Mouse (Mus musculus): ENCODE results near the gene Pde4b. TPM values are rescaled to one million over a fixed set of nuclear protein-coding genes. Genes with fewer than 3 reads are reported as not detected.

The Pde4b gene
- polyA plus RNA-seq, 1 experiment: not detected

DNA sequence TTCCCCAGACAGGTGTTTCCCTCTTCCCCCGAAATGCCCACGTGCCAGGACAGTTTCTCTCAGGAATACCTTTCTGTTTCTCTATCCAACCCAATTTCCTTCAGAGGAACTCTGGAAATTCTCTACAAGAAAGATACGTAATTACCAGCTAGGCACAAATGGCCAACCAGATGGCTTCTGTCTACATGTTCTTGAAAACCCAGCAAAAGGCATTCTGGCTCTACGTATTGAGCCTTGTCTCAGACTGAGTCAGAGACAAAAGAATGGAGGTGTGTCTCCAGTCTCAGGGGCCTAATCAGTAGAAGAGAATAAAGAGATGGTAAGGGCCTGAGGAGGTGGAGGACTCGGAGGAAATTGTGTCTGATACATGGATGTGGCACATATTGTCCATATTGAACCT is 356.2 kb downstream of the Pde4b start:
- TF ChIP-seq GATA1 (IDR thresholded peaks at IDR 0.05; ENCODE audit: low read length): no peak

DNA sequence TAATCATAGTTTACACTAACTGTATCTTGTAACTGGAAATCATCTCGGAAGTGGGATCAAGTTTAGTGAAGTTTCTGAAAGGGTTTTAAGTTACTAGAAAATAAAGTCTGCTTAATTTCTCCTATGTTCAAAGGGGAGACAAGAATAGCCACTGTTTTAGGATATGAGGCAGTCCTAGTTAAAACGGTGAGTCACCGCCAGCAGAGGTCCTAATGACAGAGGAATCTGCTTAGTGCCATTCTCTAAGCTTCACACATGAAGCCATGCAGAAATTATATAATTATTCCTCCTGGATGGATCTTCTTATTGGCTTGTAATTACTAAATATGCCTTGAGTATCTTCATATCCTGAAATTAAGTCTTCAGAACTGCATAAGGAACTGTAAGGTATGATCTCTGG is 357.2 kb downstream of the Pde4b start:
- TF ChIP-seq GATA1 (IDR thresholded peaks at IDR 0.05; ENCODE audit: low read length): no peak

DNA sequence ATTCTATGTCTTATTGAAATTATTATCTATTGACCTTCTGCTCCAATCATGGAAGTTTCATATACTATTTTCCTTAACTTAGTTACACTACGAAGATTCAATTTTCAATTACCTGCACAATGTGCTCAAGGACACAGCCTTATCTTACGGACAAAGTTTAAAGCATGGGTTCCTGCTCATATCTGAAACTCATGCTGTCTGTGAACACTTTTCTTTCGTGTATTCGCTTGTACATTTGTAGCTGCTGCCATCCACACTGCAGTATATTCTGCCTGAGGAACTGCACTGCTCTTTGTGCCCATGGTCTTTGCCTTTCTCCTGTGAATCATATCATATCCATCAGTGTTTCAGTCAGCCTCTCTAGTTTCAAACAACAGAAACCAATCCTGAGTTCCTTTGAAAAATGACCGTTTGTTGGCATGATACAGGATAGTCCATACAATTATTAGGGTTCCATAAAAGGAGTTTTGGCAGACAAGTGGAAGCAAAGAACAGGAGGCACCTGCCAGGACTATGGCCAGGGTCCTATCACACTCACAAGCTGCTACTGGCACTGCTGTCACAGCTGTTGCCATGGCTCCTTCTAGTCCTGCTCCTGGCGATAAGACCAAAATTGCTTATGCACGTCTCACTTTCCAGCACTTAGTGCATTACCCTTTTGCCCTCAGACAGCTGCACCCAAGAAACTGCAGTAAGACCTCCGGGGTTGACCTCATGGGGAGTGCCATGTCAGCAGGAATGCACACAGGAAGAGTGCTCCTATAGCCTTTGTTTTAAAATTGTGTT is 359.0 kb downstream of the Pde4b start:
- no peak for TF ChIP-seq GATA1 (IDR thresholded peaks at IDR 0.05; ENCODE audit: low read length)

- no peak for TF ChIP-seq GATA1 (IDR thresholded peaks at IDR 0.05; ENCODE audit: low read length)
Measured at GRCm38 (mm10) chr4:102456426-102456825, 369.1 kb downstream of the Pde4b start.

GRCm38 (mm10) chr4:102459216-102459999 is 372.1 kb downstream of the Pde4b start:
- TF ChIP-seq GATA1 (IDR thresholded peaks at IDR 0.05; ENCODE audit: low read length): no peak

DNA sequence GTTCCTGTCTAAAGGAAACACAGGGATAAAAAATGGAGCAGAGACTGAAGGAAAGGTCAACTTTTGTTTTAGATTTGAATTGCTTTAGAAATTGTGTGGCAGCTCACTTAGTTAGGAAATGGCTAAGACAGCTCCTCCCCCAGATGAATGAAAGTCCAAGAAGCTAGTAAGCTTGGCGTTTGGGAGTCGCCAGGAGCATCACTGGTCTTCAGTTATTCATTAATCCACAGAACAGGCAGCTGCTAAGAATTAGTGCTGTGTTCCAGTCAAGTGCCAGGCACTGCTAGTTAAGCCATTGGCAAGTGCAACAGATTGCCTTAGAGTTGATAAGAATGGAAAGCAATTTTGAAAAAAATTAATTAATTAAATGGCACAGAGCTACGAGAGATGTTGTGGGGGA is 390.8 kb downstream of the Pde4b start:
- TF ChIP-seq GATA1 (IDR thresholded peaks at IDR 0.05; ENCODE audit: low read length): no peak

DNA sequence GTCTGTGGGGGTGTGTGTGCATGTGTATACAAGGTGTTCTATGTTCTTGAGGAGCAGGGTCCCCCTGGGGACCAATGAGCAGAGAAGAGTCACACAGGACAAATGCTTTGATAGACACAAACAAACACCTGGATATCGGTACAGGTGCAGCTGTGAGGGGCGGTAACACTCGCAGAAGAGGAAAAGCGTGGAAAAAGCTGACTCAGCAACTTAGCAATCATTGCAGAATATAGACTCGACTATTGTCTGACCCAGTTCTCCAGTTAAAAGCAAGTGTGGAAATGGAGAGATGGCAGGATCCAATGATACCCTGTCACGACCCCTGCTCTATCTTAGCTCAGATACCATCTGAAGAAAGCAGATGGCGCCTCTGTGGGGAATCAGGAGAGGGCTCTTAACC is 391.5 kb downstream of the Pde4b start:
- no peak for TF ChIP-seq GATA1 (IDR thresholded peaks at IDR 0.05; ENCODE audit: low read length)

GRCm38 (mm10) chr4:102480830-102481484 is 393.6 kb downstream of the Pde4b start:
- no peak for TF ChIP-seq GATA1 (IDR thresholded peaks at IDR 0.05; ENCODE audit: low read length)

DNA sequence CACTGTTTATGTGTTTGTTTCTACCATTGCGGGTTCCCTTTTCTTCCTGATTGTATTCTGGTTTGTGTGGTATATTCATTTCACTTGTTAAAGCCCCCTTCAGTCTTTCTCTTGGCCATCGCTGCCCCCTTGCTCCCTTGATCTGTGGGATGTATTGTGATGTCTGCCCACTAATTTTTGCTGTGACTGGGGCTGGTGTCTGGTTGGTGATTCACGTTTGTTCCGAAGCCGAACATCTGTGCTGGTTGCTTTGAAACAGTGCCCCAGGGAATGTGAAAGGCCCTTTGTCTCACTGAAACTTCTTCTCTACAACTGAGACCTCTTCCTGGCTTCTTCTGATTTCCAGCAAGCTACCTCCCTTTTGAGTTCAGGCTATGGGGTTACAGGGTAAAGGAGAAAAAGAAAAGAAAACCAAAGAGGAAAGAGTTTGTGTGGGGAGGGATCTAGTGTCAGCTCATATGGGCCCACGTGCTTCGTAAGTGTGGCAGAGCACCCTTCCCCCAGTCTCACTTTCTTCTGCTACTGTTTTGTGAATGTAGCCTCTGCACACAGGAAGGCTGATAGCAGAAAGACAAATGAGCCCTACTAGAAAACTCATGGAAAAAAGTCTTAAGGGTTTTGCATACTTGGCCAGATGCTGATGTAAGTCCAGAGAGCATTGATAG is 396.1 kb downstream of the Pde4b start:
- no peak for TF ChIP-seq GATA1 (IDR thresholded peaks at IDR 0.05; ENCODE audit: low read length)

- no peak for TF ChIP-seq GATA1 (IDR thresholded peaks at IDR 0.05; ENCODE audit: low read length)
Measured at GRCm38 (mm10) chr4:102484738-102485137, 397.4 kb downstream of the Pde4b start.

DNA sequence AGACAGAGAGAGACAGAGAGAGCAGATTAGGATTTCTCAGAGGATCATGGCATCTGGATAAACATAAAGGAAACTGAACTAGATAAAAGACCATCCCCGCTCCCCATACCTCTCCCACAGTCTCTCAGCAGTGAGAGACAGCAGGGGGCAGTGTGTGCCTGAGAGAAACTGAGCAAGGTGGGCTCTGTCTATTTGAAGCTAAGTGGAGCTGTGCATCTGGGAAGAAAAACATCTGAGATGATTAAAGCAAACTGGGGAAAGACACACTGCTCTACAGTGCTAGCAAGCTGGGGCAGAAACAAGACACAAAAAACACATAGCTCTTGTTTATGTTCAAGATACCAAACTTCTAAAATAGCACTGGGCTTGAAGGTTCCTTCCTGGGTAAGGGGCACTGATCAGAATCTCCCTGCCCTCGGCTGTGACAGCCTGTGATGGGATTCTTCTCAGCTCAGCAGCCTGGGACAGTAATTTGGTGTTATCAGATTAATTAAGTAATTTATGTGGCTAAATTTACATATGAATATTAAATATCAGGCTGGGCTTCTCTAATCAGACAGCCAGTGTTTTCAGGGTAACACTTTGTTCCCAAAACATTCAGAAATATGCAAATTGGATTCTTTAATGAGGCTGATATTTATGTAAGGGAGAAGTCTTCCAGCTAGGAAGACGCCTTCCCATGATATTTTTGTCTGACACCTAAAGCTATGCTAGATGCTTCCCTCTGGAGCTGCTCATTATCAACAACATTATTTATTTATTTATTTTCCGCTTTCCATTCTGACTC is 399.0 kb downstream of the Pde4b start:
- TF ChIP-seq GATA1 (IDR thresholded peaks at IDR 0.05; ENCODE audit: low read length): no peak

GRCm38 (mm10) chr4:102486921-102487240 is 399.5 kb downstream of the Pde4b start:
- TF ChIP-seq GATA1 (IDR thresholded peaks at IDR 0.05; ENCODE audit: low read length): no peak

DNA sequence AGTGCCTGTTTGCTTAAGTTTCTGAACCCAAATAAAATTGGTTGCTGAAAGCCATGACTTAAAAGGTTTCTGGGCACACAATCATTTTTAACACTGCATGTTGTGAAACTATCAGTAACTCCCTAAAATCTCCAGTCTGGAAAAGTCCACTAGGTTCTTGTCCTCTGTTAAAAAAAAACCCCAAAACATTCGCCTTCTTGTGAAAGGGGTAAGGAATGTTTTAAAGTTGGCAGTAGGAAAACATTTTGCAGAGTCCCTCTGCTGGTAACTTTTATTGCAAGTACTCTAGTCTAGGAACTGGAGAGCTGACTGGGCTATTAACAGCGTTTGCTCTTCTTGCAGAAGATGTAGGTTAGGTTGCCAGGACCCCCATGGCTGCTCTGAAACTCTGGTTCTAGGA is 400.7 kb downstream of the Pde4b start:
- TF ChIP-seq GATA1 (IDR thresholded peaks at IDR 0.05; ENCODE audit: low read length): no peak

- no peak for TF ChIP-seq GATA1 (IDR thresholded peaks at IDR 0.05; ENCODE audit: low read length)
Measured at GRCm38 (mm10) chr4:102491468-102492123, 404.3 kb downstream of the Pde4b start.

DNA sequence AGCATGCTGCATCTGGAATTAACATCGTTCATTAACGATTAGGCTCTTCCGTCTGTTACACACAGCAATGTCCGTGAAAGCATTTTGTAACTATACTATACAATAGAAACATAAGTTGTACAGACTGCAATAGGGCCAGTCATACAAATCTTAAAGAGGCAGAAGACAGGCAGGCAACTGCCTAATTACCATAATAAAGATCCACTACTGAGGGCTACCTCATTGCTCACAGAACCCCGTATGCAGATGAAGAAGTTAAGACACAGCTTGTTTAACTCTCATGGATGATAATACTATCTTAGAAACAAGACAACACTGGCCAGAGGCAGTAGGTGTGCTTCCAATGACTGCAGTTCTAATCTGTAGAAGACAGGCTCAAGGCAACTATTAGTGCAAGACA is 405.6 kb downstream of the Pde4b start:
- TF ChIP-seq GATA1 (IDR thresholded peaks at IDR 0.05; ENCODE audit: low read length): no peak
